Mouse (Mus musculus) embryonic facial prominence, embryonic 11.5 days (tissue): ENCODE results near the gene Gabra4. TPM values are rescaled to one million over a fixed set of nuclear protein-coding genes. Genes with fewer than 3 reads are reported as not detected.

ENCODE experiments used
- ATAC-seq: fragments of 200-750 bp; cut with Nextera tagmentation; replicated peaks from 2 replicates; pipeline ENCODE4 v1.8.0; 2017; ENCODE audit warnings: low read depth; ENCODE audit not compliant: insufficient number of reproducible peaks, low FRiP score, low TSS enrichment
- DNase-seq: peaks from one replicate; pipeline ENCODE4 v3.0.0-alpha.2; 2015; ENCODE audit warnings: low spot score
- H3K27ac ChIP-seq: fragments of 300-500 bp; sonication (generic); replicated peaks from 2 replicates; pipeline ENCODE4 v1.5.1; 2014; ENCODE audit warnings: mild to moderate bottlenecking, low read depth, low read length, control low read depth
- H3K27me3 ChIP-seq: fragments of 300-500 bp; sonication (generic); 2 replicates; pipeline ENCODE4 v1.6.1; 2014; ENCODE audit warnings: mild to moderate bottlenecking, low read length, moderate library complexity, mixed read lengths; ENCODE audit not compliant: control insufficient read depth, insufficient read depth
- H3K36me3 ChIP-seq: fragments of 300-500 bp; sonication (generic); replicated peaks from 2 replicates; pipeline ENCODE4 v1.6.1; 2014; ENCODE audit warnings: low read depth, mild to moderate bottlenecking, low read length, moderate library complexity, mixed read lengths; ENCODE audit not compliant: control insufficient read depth, insufficient read depth
- H3K4me1 ChIP-seq: fragments of 300-500 bp; sonication (generic); 2 replicates; pipeline ENCODE4 v1.6.1; 2014; ENCODE audit warnings: low read length, mixed read lengths; ENCODE audit not compliant: control insufficient read depth, insufficient read depth
- H3K4me2 ChIP-seq: fragments of 300-500 bp; sonication (generic); 2 replicates; pipeline ENCODE4 v1.6.1; 2014; ENCODE audit warnings: low read depth, mild to moderate bottlenecking, control low read depth, low read length, moderate library complexity
- H3K4me3 ChIP-seq: fragments of 300-500 bp; sonication (generic); 2 replicates; pipeline ENCODE4 v1.5.1; 2014; ENCODE audit warnings: low read depth, low read length, control low read depth
- H3K9ac ChIP-seq: fragments of 300-500 bp; sonication (generic); replicated peaks from 2 replicates; pipeline ENCODE4 v1.6.1; 2014; ENCODE audit warnings: mild to moderate bottlenecking, control low read depth, low read length
- H3K9me3 ChIP-seq: fragments of 300-500 bp; sonication (generic); replicated peaks from 2 replicates; pipeline ENCODE4 v1.6.1; 2016; ENCODE audit warnings: mild to moderate bottlenecking, low read length, inconsistent platforms, mixed read lengths; ENCODE audit not compliant: control insufficient read depth
- WGBS: fragments of 180-500 bp; shearing (Covaris S2); extraction: QIAGEN DNeasy Blood & Tissue Kit; methylation state at CpG from one replicate; pipeline ENCODE4 v1.1.7; 2014; 5-methylcytosine and 5-hydroxymethylcytosine counted together
- polyA plus RNA-seq: library from polyadenylated mRNA; unstranded; fragments of >200 nt; fragmentation: Nextera tagmentation; extraction: Ambion mirVana; gene quantifications from 2 replicates; pipeline ENCODE4 v1.2.1, GENCODE M21; 2014

Gabra4 gene
- polyA plus RNA-seq, 1 experiment from 2014 or later: 4.3 TPM

GRCm38 (mm10) chr5:71654056-71654455 is 4.1 kb downstream of the Gabra4 start:
- Histone ChIP-seq H3K27me3 (peaks cover 5% of the 10 kb centered on the region; the same call in 1 of the 2 replicates), H3K9ac (no peak overlapping the region), H3K4me2 (no peak overlapping the region), H3K9me3 (no peaks in the 10 kb centered on the region), H3K4me1 (peaks cover 3% of the 10 kb centered on the region; the same call in 1 of the 2 replicates), H3K4me3 (no peak overlapping the region), H3K36me3 (no peaks in the 10 kb centered on the region), H3K27ac (no peak overlapping the region)
- WGBS: 86% methylated on average over 5 of the region's 5 CpGs
- DNase-seq (no peak), ATAC-seq (no peak)

- no peaks in the 10 kb centered on the region for H3K9me3 ChIP-seq
- H3K4me2 ChIP-seq: no peak overlapping the region
- no peaks in the 10 kb centered on the region for H3K27me3 ChIP-seq
- H3K4me3 ChIP-seq: no peak overlapping the region
- no peak overlapping the region for H3K27ac ChIP-seq
- no peaks in the 10 kb centered on the region for H3K36me3 ChIP-seq
- no peaks in the 10 kb centered on the region for H3K4me1 ChIP-seq
- no peak for DNase-seq
- no peak for ATAC-seq
- H3K9ac ChIP-seq: no peak overlapping the region
- 84% methylated on average over 2 of the region's 2 CpGs for WGBS
Measured at GRCm38 (mm10) chr5:71648108-71648507, 10.0 kb downstream of the Gabra4 start.

- no peaks in the 10 kb centered on the region for H3K9me3 ChIP-seq
- DNase-seq (no peak), ATAC-seq (no peak)
- H3K36me3 ChIP-seq: no peaks in the 10 kb centered on the region
- H3K27ac ChIP-seq: no peak overlapping the region
- H3K9ac ChIP-seq: no peak overlapping the region
- no peak overlapping the region for H3K4me2 ChIP-seq
- no peak overlapping the region for H3K4me3 ChIP-seq
- H3K4me1 ChIP-seq: no peaks in the 10 kb centered on the region
- 84% methylated on average over 10 of the region's 10 CpGs for WGBS
- no peaks in the 10 kb centered on the region for H3K27me3 ChIP-seq
Measured at GRCm38 (mm10) chr5:71639804-71640203, 18.3 kb downstream of the Gabra4 start.

GRCm38 (mm10) chr5:71627820-71628219 is 30.3 kb downstream of the Gabra4 start:
- no peaks in the 10 kb centered on the region for H3K27me3 ChIP-seq
- no peaks in the 10 kb centered on the region for H3K4me1 ChIP-seq
- H3K27ac ChIP-seq: no peak overlapping the region
- no peaks in the 10 kb centered on the region for H3K36me3 ChIP-seq
- H3K4me2 ChIP-seq: no peak overlapping the region
- H3K9ac ChIP-seq: no peak overlapping the region
- DNase-seq (no peak), ATAC-seq (no peak)
- H3K9me3 ChIP-seq: no peaks in the 10 kb centered on the region
- no peak overlapping the region for H3K4me3 ChIP-seq
- 70% methylated on average over 3 of the region's 3 CpGs for WGBS

- 67% methylated on average over 4 of the region's 4 CpGs for WGBS
- Histone ChIP-seq H3K36me3 (no peaks in the 10 kb centered on the region), H3K4me1 (no peaks in the 10 kb centered on the region), H3K4me2 (no peak overlapping the region), H3K9me3 (no peaks in the 10 kb centered on the region), H3K4me3 (no peak overlapping the region), H3K9ac (no peak overlapping the region), H3K27me3 (no peaks in the 10 kb centered on the region), H3K27ac (no peak overlapping the region)
- ATAC-seq (no peak), DNase-seq (no peak)
Measured at GRCm38 (mm10) chr5:71616734-71617133, 41.4 kb downstream of the Gabra4 start.

GRCm38 (mm10) chr5:71614311-71614710 is 43.8 kb downstream of the Gabra4 start:
- no peak overlapping the region for H3K27ac ChIP-seq
- ATAC-seq: no peak
- no peaks in the 10 kb centered on the region for H3K36me3 ChIP-seq
- H3K4me3 ChIP-seq: no peak overlapping the region
- no peak overlapping the region for H3K9ac ChIP-seq
- H3K9me3 ChIP-seq: no peaks in the 10 kb centered on the region
- H3K4me2 ChIP-seq: no peak overlapping the region
- no peaks in the 10 kb centered on the region for H3K27me3 ChIP-seq
- no peak for DNase-seq
- H3K4me1 ChIP-seq: no peaks in the 10 kb centered on the region
- 97% methylated on average over 1 of the region's 1 CpGs for WGBS

GRCm38 (mm10) chr5:71608735-71609134 is 49.4 kb downstream of the Gabra4 start:
- Histone ChIP-seq H3K4me2 (no peak overlapping the region), H3K27ac (no peak overlapping the region), H3K9ac (no peak overlapping the region), H3K9me3 (no peaks in the 10 kb centered on the region), H3K36me3 (no peaks in the 10 kb centered on the region), H3K4me1 (no peaks in the 10 kb centered on the region), H3K4me3 (no peak overlapping the region), H3K27me3 (no peaks in the 10 kb centered on the region)
- 78% methylated on average over 1 of the region's 1 CpGs for WGBS
- no peak for DNase-seq
- ATAC-seq: no peak

- no peak overlapping the region for H3K9ac ChIP-seq
Measured at GRCm38 (mm10) chr5:71606907-71607306, 51.2 kb downstream of the Gabra4 start.

More at GRCm38 (mm10) chr5:71606907-71607306, 51.2 kb downstream of the Gabra4 start:
- Histone ChIP-seq H3K4me2 (no peak overlapping the region), H3K9me3 (no peaks in the 10 kb centered on the region), H3K27me3 (no peaks in the 10 kb centered on the region), H3K4me3 (no peak overlapping the region), H3K4me1 (no peaks in the 10 kb centered on the region), H3K27ac (no peak overlapping the region), H3K36me3 (no peaks in the 10 kb centered on the region)
- no peak for DNase-seq
- WGBS: 78% methylated on average over 4 of the region's 4 CpGs
- ATAC-seq: no peak
